Mouse (Mus musculus) gonadal fat pad, adult 2 months (tissue): ENCODE results near the gene Ugt1a5. TPM values are rescaled to one million over a fixed set of nuclear protein-coding genes. Genes with fewer than 3 reads are reported as not detected.

Source experiments
- DNase-seq: peaks from one replicate; pipeline ENCODE4 v3.0.0-alpha.2; 2012; ENCODE audit warnings: low read depth
- polyA plus RNA-seq: library from polyadenylated mRNA; depleted of rRNA; stranded (reverse); fragments of >200 nt; gene quantifications from 2 replicates; pipeline ENCODE4 v1.2.3, GENCODE M21; 2012

The Ugt1a5 gene
- polyA plus RNA-seq, 1 experiment = 0.27 TPM

DNA sequence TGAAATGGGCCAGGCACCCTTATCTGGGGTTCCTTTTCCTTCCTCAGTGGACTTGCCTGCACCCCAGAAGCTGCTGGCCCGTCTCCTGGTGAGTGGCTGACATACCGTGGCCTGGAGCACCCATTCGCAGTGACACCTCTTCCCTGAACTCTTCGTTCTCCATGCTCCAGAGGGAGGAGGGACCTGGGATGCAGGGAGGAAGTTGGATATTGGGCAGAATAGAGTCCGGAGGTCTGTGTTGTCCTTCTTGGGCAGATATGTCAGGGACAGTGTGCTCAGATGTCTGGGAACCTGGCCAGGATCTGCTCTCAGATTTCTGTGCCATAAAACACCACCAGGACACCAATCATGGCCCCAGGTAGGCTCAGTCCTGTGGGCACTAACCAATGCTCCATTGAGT, 74.3 kb downstream of the Ugt1a5 start:
- no peak for DNase-seq

DNA sequence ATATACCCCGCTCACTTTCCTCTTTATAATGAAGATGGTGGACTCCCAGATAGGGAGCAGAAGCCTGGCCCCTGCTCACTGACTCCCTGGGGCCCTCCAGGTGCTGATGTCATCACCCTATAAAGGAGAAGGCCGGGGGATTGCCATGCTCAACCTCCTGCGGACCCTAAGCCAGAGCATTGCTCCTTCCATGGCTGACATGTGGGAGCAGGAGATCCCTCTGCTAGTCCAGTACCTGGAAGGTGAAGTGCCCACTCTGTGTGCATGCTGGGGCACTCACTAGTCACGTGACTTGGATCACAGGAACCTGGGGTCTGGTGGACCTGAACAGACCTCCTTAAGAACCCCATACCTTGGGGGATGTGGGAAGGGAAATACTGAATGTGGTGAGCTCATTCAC, 74.8 kb downstream of the Ugt1a5 start:
- DNase-seq = no peak

- no peak for DNase-seq
These were observed 78.0 kb downstream of the Ugt1a5 start for GRCm38 (mm10) chr1:88243861-88244260.

- DNase-seq = no peak
These were observed 80.1 kb downstream of the Ugt1a5 start for GRCm38 (mm10) chr1:88245881-88246280.

GRCm38 (mm10) chr1:88246386-88246785, 80.6 kb downstream of the Ugt1a5 start:
- DNase-seq = no peak

DNA sequence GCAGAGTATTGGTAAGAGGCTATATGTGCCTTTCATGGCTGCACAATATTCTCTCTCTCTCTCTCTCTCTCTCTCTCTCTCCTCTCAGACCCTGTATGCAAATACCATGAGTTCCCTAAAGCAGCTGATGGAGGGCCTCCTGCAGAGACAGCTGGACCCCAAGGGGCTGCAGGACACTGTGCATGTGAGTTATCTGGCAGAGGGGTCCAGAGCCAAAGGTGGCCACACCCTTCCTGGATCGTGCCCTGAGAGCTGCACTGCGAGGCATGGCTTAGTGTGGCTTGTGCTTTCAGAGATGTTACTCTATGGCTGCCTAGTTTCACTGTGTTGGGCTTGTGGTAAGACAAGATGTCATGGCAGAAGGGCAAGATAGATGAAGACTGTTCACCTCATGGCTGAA, 81.8 kb downstream of the Ugt1a5 start:
- no peak for DNase-seq

DNA sequence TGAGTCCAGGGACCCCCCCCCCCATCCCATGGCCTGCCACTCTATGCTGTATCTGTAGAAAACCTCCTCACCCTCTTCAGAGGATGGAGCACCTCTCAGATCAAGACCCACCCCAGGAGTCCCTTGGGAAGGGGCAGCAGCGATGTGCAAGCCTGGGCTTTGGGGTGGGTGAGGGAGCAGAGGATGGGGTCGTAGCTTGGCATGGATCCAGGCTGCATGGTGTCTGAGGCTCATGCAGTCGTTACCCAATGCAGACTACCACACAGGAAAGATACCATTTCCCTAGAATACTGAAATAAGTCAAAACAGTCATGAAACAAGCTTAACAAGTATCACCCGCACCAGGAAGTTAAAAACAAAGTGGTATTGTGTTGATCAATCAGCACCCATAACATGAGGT, 82.8 kb downstream of the Ugt1a5 start:
- no peak for DNase-seq

- no peak for DNase-seq
These were observed 83.8 kb downstream of the Ugt1a5 start for GRCm38 (mm10) chr1:88249596-88249995.

DNA sequence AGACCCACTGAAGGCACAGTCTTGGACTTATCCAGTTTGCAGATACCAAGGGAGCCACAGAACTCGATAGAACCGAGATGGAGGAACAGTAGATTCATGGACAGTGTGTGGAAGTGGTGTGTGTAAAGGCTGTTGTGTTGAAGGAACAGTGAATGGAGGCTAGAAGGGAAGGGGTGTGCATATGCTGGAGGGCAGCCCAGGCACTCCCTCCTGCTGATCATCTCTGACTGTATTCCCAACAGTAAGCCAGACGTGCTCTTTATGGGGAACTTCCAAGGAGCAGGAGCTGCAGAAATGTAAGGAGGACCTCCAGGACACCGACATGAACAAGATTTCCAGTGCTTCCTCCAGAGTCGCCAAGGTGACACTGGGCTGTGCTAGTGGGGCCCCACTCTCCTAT, 84.2 kb downstream of the Ugt1a5 start:
- no peak for DNase-seq

DNA sequence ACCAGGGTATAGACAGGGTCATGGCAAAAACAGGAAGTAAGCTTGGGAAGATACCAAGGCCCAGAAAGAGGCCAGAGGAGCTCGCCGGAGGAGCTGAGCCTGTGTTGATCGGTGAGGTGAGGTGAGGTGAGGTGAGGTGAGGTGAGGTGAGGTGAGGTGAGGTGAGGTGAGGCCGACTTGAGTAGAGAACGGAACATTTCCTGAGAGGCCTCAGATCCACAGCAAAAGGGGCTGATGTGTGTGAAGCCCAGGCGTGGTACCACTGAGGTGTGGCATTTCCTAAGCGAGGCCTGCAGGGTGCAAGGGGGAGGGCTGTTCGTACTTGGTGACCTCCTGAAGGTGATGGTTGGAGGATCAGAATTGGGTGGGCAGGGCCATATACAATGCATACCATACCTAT, 87.3 kb downstream of the Ugt1a5 start:
- DNase-seq = no peak

- no peak for DNase-seq
These were observed 87.7 kb downstream of the Ugt1a5 start for GRCm38 (mm10) chr1:88253540-88253939.

DNA sequence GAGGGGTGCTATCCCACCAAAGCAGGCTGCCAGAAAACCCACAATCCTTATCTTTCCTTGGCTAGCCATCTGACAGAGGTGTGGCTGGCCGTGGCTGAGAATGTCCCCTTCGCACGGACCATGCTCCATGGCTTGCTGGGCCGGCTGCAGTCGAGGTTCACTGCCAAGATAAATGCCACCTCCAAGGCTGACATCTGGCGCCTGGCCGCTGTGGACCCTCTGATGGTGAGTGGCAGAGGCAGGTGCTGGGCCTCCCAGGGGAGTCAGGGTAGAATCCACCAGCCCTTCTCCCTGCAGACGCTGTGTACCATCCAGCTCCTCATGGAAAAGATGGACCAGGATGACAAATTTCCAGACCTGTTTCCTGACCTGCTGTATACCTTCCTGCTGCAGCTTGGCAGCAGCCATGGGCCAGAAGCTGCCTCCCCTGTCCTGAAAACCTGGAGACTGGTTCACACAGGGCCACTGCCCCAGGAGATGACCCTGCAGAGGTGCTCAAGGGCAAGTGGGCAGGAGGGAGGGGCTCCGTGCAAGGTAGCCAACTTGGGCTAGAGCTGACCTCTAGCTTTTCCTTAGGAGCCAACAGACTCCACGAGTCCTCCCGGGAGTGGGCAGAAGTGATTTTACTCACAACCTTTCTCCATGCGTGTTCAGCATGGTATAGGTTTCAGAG, 89.1 kb downstream of the Ugt1a5 start:
- DNase-seq = no peak

GRCm38 (mm10) chr1:88255466-88255857, 89.7 kb downstream of the Ugt1a5 start:
- no peak for DNase-seq

GRCm38 (mm10) chr1:88255989-88256754, 90.4 kb downstream of the Ugt1a5 start:
- DNase-seq = no peak

DNA sequence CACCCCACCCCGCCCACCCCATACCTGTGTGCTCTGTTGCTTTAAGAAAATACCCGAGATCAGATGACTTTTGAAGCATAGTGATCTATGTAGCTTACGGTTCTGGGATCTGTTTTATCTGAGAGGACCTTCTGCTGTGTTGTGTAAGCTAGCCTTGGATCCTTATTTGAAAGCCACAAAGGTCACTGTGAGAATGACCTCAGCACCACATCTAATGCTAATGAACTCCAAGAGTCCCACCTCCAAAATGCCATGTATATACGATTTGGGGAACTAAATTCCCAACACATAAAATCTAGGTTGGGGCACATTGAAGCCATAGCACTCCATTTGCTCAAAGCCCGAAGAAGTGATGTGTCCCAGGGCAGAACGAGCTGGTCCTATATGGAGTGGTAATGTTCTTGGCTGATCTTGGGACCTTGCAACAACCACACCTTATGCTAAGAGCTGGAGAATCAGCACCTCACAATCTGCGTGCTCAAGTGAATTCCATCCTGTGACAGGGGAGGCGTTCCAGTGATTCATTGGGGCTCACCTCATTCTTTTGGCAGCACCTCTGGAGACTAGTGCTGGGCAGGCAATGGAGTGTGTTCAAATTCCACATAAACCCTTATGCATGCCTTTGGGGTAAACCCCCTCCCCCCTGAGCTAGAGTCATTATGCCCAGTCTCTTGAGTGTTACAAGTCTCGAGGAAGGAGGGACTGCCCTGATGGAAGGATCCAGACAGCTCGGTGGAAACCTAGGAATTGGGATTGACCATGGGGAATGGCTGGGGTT, 91.3 kb downstream of the Ugt1a5 start:
- no peak for DNase-seq

- no peak for DNase-seq
These were observed 91.9 kb downstream of the Ugt1a5 start for GRCm38 (mm10) chr1:88257681-88258080.

- no peak for DNase-seq
These were observed 92.5 kb downstream of the Ugt1a5 start for GRCm38 (mm10) chr1:88258361-88258760.

GRCm38 (mm10) chr1:88258881-88259642, 93.2 kb downstream of the Ugt1a5 start:
- DNase-seq = no peak

DNA sequence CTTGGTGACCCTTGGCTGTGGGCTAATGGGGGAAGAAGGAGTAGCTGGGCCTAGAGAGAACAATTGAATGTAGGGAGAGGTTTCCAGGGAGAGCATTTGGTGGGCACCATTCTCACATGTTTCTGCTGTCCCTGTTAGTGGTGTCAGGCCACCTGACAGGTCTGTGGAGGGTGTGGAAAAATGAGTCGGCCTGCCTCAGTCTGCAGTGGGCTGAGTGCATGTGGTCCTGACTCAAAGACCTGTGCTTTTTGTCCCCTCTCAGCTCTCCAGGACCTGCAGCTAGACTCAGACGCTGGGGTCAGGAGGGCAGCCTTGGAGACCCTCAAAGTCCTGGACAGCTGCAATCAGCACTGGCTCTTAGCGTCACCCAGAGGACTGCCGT, 93.8 kb downstream of the Ugt1a5 start:
- DNase-seq = no peak

DNA sequence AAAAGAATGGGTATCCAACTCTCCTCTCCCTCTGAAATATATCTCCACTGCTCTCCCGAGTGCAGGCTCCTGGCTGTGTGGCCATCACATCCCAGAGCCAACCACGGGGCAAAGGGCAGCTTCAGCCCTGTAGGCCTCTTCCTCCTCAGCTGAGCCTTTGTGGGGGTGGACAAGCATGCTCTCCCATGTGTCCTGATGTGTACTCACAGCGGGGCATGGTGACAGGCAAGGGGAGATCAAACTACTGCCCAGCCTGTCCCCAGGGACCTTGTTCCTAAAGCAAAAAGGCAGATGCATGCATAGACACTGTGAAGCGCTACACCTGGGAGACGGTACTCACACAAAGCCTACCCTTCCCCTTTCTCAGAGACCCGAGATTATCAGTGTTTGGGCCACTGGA, 94.3 kb downstream of the Ugt1a5 start:
- DNase-seq = no peak

DNA sequence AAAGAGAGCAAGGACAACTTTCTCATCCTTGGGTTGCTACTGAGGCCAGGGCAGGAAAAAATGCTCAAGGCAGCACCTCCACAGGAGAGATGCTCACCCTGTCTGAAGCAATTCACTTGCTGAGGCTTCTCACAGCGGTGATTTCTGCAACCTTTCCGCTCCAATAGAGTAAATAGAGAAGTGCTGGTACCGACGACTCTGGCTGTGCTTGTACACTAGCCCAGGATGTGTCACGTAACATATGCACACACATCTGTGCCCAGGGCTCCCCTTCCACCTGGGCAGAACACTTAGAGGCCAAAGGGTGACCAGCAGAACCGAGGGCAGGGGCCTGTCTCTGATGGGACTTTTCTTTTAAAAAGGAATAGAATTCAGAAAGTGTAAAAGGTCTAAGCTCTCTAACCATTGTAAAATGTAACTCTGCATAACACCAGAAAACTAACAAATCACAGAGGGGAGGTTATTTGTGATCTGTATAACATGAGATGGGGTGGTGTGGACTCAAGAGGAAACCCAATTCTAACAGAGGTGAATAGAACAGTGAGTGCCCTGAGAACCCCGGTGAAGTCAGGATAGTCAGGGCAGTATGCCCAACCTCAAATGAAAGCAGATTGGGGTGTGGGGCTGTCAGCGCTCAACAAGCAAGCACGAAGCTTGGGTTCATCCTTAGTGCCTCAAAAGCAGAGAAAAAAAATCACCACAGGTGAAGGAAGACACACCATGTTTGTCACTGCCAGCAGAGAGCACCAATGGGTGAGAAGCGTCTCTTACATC, 95.0 kb downstream of the Ugt1a5 start:
- no peak for DNase-seq
